Comparison of ENCODE assay signal across 18 mouse cellular contexts in genomic region chr1:156005906-156006305, GRCm38 (mm10).
"Had no signal": no experiment of that assay in that cellular context is flagged by ENCODE, and none has a peak within 500 bp of the region (broad histone marks: within the 10 kb centered on the region; RNA-seq: fewer than 3 reads in every experiment).

No protein-coding gene starts in this region.

- H3K4me2 ChIP-seq: lung, embryonic 14.5 days; midbrain, embryonic 13.5 days; neural tube, embryonic 13.5 days; neural tube, embryonic 15.5 days had no signal

- H3K27me3 ChIP-seq: midbrain, embryonic 13.5 days; neural tube, embryonic 13.5 days; neural tube, embryonic 15.5 days had no signal

- DNase-seq: lung, adult 18-20 months; lung, embryonic 14.5 days; lung, postnatal 10 days; lung, postnatal 4 days; retina, postnatal 1 day; right cerebral cortex, adult 18-20 months; right cerebral cortex, postnatal 25 days; right cerebral cortex, postnatal 4 days; spleen, adult 18-20 months; thymus, adult 18-20 months; thymus, postnatal 14 days; thymus, postnatal 36 days had no signal

- H3K4me3 ChIP-seq: midbrain, embryonic 10.5 days; midbrain, embryonic 13.5 days; myocyte; neural tube, embryonic 13.5 days; neural tube, embryonic 15.5 days had no signal

- H3K27ac ChIP-seq: midbrain, embryonic 10.5 days; midbrain, embryonic 13.5 days; neural tube, embryonic 13.5 days; neural tube, embryonic 15.5 days had no signal

- H3K4me1 ChIP-seq: midbrain, embryonic 10.5 days; midbrain, embryonic 13.5 days; neural tube, embryonic 13.5 days; neural tube, embryonic 15.5 days had no signal

- H3K9ac ChIP-seq: lung, embryonic 14.5 days; midbrain, embryonic 13.5 days; neural tube, embryonic 13.5 days; neural tube, embryonic 15.5 days had no signal

- ATAC-seq: midbrain, embryonic 13.5 days; midbrain, embryonic 16.5 days had no signal

- H3K9me3 ChIP-seq: midbrain, embryonic 10.5 days; midbrain, embryonic 13.5 days; neural tube, embryonic 13.5 days; neural tube, embryonic 15.5 days had no signal
